Mouse (Mus musculus) cerebellum, postnatal 36 days (tissue): ENCODE measurements around the gene Vrk3.

Experiments
- DNase-seq, 2 experiments: peaks; one replicate each; pipeline ENCODE4 v3.0.0; 2021 to 2022; ENCODE audit warnings: mixed read lengths in 2 of 2

Vrk3 gene

GRCm38 (mm10) chr7:44819391-44819790 is 71.2 kb downstream of the Vrk3 start:
- DNase-seq = no peak

- DNase-seq = no peak
Measured at GRCm38 (mm10) chr7:44819863-44820262, 71.7 kb downstream of the Vrk3 start.

- no peak for DNase-seq
Measured at GRCm38 (mm10) chr7:44820525-44820924, 72.3 kb downstream of the Vrk3 start.

GRCm38 (mm10) chr7:44821666-44822448 is 73.6 kb downstream of the Vrk3 start:
- no peak for DNase-seq

- no peak for DNase-seq
Measured at GRCm38 (mm10) chr7:44823409-44823808, 75.2 kb downstream of the Vrk3 start.

GRCm38 (mm10) chr7:44824872-44825271 is 76.7 kb downstream of the Vrk3 start:
- DNase-seq = peak; percentile 86 to 87

- no peak for DNase-seq
Measured at GRCm38 (mm10) chr7:44826771-44827170, 78.6 kb downstream of the Vrk3 start.
